Mouse (Mus musculus): ENCODE measurements around the gene Prkar1b. TPM values are rescaled to one million over a fixed set of nuclear protein-coding genes. Genes with fewer than 3 reads are reported as not detected.

Gene Prkar1b
- total RNA-seq, 4 experiments from 2014 or later: 38.5 to 62.4 (median 55.9) TPM

GRCm38 (mm10) chr5:139098991-139099972 is 50.5 kb downstream of the Prkar1b start:
- no peak for DNase-seq

- DNase-seq: no peak
Measured at GRCm38 (mm10) chr5:139095297-139096110, 54.3 kb downstream of the Prkar1b start.

- no peak for DNase-seq
Measured at GRCm38 (mm10) chr5:139093534-139093933, 56.3 kb downstream of the Prkar1b start.

GRCm38 (mm10) chr5:139091713-139092112 is 58.1 kb downstream of the Prkar1b start:
- DNase-seq: no peak

GRCm38 (mm10) chr5:139090162-139090561 is 59.6 kb downstream of the Prkar1b start:
- no peak for DNase-seq

- DNase-seq: no peak
Measured at GRCm38 (mm10) chr5:139088173-139088572, 61.6 kb downstream of the Prkar1b start.

- DNase-seq: peak; percentile 34
Measured at GRCm38 (mm10) chr5:139084831-139085519, 64.8 kb downstream of the Prkar1b start.

GRCm38 (mm10) chr5:139084302-139084701 is 65.5 kb downstream of the Prkar1b start:
- peak; percentile 66 for DNase-seq

GRCm38 (mm10) chr5:139083841-139084240 is 66.0 kb downstream of the Prkar1b start:
- DNase-seq: no peak

- peak; percentile 53 for DNase-seq
Measured at GRCm38 (mm10) chr5:139081370-139081769, 68.4 kb downstream of the Prkar1b start.

- DNase-seq: no peak
Measured at GRCm38 (mm10) chr5:139078156-139078462, 71.7 kb downstream of the Prkar1b start.

- no peak for DNase-seq
Measured at GRCm38 (mm10) chr5:139077311-139078155, 72.3 kb downstream of the Prkar1b start.

GRCm38 (mm10) chr5:139076450-139076849 is 73.4 kb downstream of the Prkar1b start:
- no peak for DNase-seq

- no peak for DNase-seq
Measured at GRCm38 (mm10) chr5:139075791-139076190, 74.0 kb downstream of the Prkar1b start.

- peak; percentile 52 for DNase-seq
Measured at GRCm38 (mm10) chr5:139075125-139075524, 74.7 kb downstream of the Prkar1b start.

GRCm38 (mm10) chr5:139073977-139074376 is 75.8 kb downstream of the Prkar1b start:
- no peak for DNase-seq

GRCm38 (mm10) chr5:139072866-139073265 is 76.9 kb downstream of the Prkar1b start:
- DNase-seq: no peak

GRCm38 (mm10) chr5:139066861-139067614 is 82.8 kb downstream of the Prkar1b start:
- no peak for DNase-seq

GRCm38 (mm10) chr5:139064611-139065010 is 85.2 kb downstream of the Prkar1b start:
- no peak for DNase-seq

GRCm38 (mm10) chr5:139061680-139062079 is 88.1 kb downstream of the Prkar1b start:
- DNase-seq: no peak

Measured in adrenal gland, adult 8-10 months (tissue).